31 mouse cellular contexts compared by ENCODE assay signal in the genomic region with DNA sequence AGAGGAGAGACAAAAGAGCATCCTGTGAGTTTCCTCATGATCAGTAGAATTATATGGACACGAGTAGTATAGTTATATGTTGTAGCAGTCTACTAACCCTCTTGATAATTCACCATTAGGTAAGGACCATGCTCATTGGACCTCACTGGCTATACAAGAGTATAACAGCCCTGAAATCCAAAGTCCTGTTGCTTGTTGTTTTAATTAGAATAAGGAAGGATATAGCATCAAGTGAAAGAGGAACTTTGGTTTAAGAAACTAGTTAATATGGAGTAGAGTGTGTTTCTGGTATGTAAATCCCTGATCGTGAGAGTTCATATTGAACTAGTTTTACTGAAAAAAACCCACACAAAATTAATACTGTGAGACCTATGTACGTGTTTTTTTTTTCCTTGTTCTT. TPM values are rescaled to one million over a fixed set of nuclear protein-coding genes. Genes with fewer than 3 reads are reported as not detected.
DNase-seq lines count a peak whose midpoint lies in the region; ATAC-seq and TF ChIP-seq lines count a peak whose summit lies in the region.
"Had no signal": no experiment of that assay in that cellular context is flagged by ENCODE, and none has a peak within 500 bp of the region (broad histone marks: within the 10 kb centered on the region; RNA-seq: fewer than 3 reads in every experiment).

No protein-coding gene starts in this region.

- H3K4me3 ChIP-seq in bone marrow macrophage, adult 2 months (ENCODE audit: insufficient read depth, low read length) = no peak overlapping the region
- no peak overlapping the region for H3K4me3 ChIP-seq in cortical plate, adult 2 months (ENCODE audit: insufficient read depth, low read length)
- H3K4me3 ChIP-seq in macrophage (ENCODE audit: inconsistent target) = no peak overlapping the region
- no peak overlapping the region for H3K4me3 ChIP-seq in limb, embryonic 10.5 days
- H3K4me3 ChIP-seq: embryonic facial prominence, embryonic 10.5 days; embryonic facial prominence, embryonic 13.5 days; erythroblast, embryonic 14.5 days; forebrain, embryonic 12.5 days; heart, embryonic 12.5 days; heart, embryonic 15.5 days had no signal

- H3K9me3 ChIP-seq in limb, embryonic 10.5 days (replicated peaks) = no peaks in the 10 kb centered on the region
- H3K9me3 ChIP-seq: embryonic facial prominence, embryonic 10.5 days; embryonic facial prominence, embryonic 13.5 days; forebrain, embryonic 12.5 days; G1E; heart, embryonic 12.5 days; heart, embryonic 15.5 days had no signal

- peaks cover 39% of the 10 kb centered on the region for H3K4me1 ChIP-seq in bone marrow macrophage, adult 2 months (ENCODE audit: control insufficient read depth, insufficient read depth, low read length)
- H3K4me1 ChIP-seq in cortical plate, adult 2 months (ENCODE audit: control insufficient read depth, insufficient read depth, low read length) = peaks cover 5% of the 10 kb centered on the region
- no peaks in the 10 kb centered on the region for H3K4me1 ChIP-seq in limb, embryonic 10.5 days
- H3K4me1 ChIP-seq: embryonic facial prominence, embryonic 10.5 days; embryonic facial prominence, embryonic 13.5 days had no signal

- H3K27ac ChIP-seq in bone marrow macrophage, adult 2 months (ENCODE audit: insufficient read depth, low read depth, low read length) = peak overlapping the region; percentile 52
- peak overlapping the region; percentile 50; the same call in 1 of the 2 replicates for H3K27ac ChIP-seq in cortical plate, adult 2 months (ENCODE audit: insufficient read depth, low read length)
- peak overlapping the region; percentile 19 for H3K27ac ChIP-seq in macrophage
- no peak overlapping the region for H3K27ac ChIP-seq in limb, embryonic 10.5 days
- H3K27ac ChIP-seq: embryonic facial prominence, embryonic 10.5 days; embryonic facial prominence, embryonic 13.5 days; forebrain, embryonic 12.5 days; heart, embryonic 15.5 days; hindbrain, embryonic 14.5 days; hindbrain, postnatal 0 days had no signal

- no peaks in the 10 kb centered on the region for H3K27me3 ChIP-seq in limb, embryonic 10.5 days (ENCODE audit: low read depth, poor library complexity, severe bottlenecking)
- H3K27me3 ChIP-seq: CH12.LX; embryonic facial prominence, embryonic 13.5 days; forebrain, embryonic 12.5 days; heart, embryonic 12.5 days; heart, embryonic 15.5 days; Patski had no signal

- TF ChIP-seq POLR2A in bone marrow macrophage, adult 2 months (IDR thresholded peaks at IDR 0.05; ENCODE audit: borderline replicate concordance, low read depth, low read length) = no peak
- no peak for TF ChIP-seq POLR2A in cortical plate, adult 2 months (IDR thresholded peaks at IDR 0.05; ENCODE audit: extremely low read depth, insufficient read depth, low read length)

- no peak for DNase-seq in yolk sac, embryonic 10.5 days (ENCODE audit: low spot score)
- no peak for DNase-seq in limb, embryonic 10.5 days (ENCODE audit: low spot score)
- no peak for DNase-seq in urinary bladder, adult 18-20 months (ENCODE audit: low spot score in 2 of 2)
- DNase-seq in spleen, postnatal 4 days (ENCODE audit: low spot score in 2 of 2) = no peak
- DNase-seq: adrenal gland, postnatal 10 days; adrenal gland, postnatal 36 days; cerebellum, adult 11 months; cerebellum, adult 2 months; cerebellum, postnatal 10 days; embryo, embryonic 11 days; gastrocnemius, postnatal 10 days; heart, adult 18-20 months; heart, postnatal 10 days; heart, postnatal 36 days had no signal

- TF ChIP-seq CTCF in bone marrow macrophage, adult 2 months (IDR thresholded peaks at IDR 0.05; ENCODE audit: low read depth, low read length) = no peak
- no peak for TF ChIP-seq CTCF in cortical plate, adult 2 months (IDR thresholded peaks at IDR 0.05; ENCODE audit: extremely low read depth, insufficient read depth, low read length)

- no peaks in the 10 kb centered on the region for H3K36me3 ChIP-seq in macrophage (ENCODE audit: inconsistent target)
- H3K36me3 ChIP-seq in limb, embryonic 10.5 days = no peaks in the 10 kb centered on the region
- H3K36me3 ChIP-seq: embryonic facial prominence, embryonic 10.5 days; embryonic facial prominence, embryonic 13.5 days; forebrain, embryonic 12.5 days; heart, embryonic 12.5 days; heart, embryonic 15.5 days had no signal

- ATAC-seq in monocyte, adult 5-6 weeks (replicated peaks; ENCODE audit: insufficient number of reproducible peaks, low FRiP score, low TSS enrichment, poor library complexity, severe bottlenecking) = peak; percentile 67
- ATAC-seq: forebrain, embryonic 16.5 days; hindbrain, postnatal 0 days; inflammation-experienced regulatory T-cells, adult 6 months; Patski had no signal

- WGBS in macrophage (ENCODE audit: missing documents) = 17% methylated on average over 3 of the region's 3 CpGs
- 88% methylated on average over 3 of the region's 3 CpGs for WGBS in limb, embryonic 10.5 days

- peaks cover 93% of the 10 kb centered on the region for H3K79me2 ChIP-seq in macrophage (ENCODE audit: inconsistent target)

RNA-seq across cellular contexts. Expression of gene Clasp2, which starts 59.4 kb away (rescaled TPM):
- 44.6 and 50.5 TPM in 2 replicates for polyA plus RNA-seq in bone marrow macrophage, adult 2 months (2012; ENCODE audit: insufficient read depth, insufficient read length, missing spikeins)
- polyA plus RNA-seq in cortical plate, adult 2 months (2012; rRNA removed) = 124 TPM in 2 replicates
- total RNA-seq in macrophage (2018; cell fraction: chromatin; rRNA removed) = 100 to 1,000 TPM in 25 of 26 experiments, 10 to 100 TPM in 1; 93.4 to 193 (median 164) TPM
- total RNA-seq in macrophage (2018; cell fraction: cytosol; rRNA removed) = 10 to 100 TPM; 21.3 to 53.2 (median 37.1) TPM
- total RNA-seq in macrophage (2018; cell fraction: nucleus; rRNA removed) = 100 to 1,000 TPM in 9 of 26 experiments, 10 to 100 TPM in 17; 55.4 to 150 (median 83.9) TPM
- 18.4 to 27.9 TPM (median 23.3 TPM) in 3 replicates for polyA plus RNA-seq in macrophage (2018)
- 39.7 to 59.4 TPM (median 42.1 TPM) in 3 replicates for total RNA-seq in monocyte, adult 5-6 weeks (2017)
- 29.5 and 31.7 TPM in 2 replicates for polyA plus RNA-seq in limb, embryonic 10.5 days (2016; fragmentation: Nextera tagmentation; extraction: Ambion mirVana)
